Mouse (Mus musculus): ENCODE data around the gene Cldn13.

DNA sequence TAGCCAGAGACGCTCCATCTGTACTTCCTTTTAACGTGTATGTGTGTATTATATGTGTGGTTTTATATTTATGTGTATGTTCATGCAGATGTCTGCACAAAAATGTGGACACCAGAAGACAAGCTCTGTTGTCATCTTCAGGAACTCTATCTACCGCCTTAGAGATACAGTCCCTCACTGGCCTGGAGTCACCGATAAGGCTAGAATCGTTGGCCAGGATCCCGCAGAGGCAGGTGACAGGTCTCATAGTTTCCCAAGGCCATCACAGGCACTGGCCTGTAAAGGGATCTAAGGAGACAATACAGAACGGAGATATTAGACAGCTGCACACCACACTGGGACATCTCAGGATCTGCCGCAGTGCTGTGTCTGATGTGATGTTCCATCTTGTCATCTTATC is 5.8 kb upstream of the Cldn13 start:
- TF ChIP-seq CTCF (IDR thresholded peaks at IDR 0.05; ENCODE audit: insufficient read depth, low read depth, low read length) = no peak
- no peak for TF ChIP-seq POLR2A (IDR thresholded peaks at IDR 0.05; ENCODE audit: insufficient read depth, low read depth, low read length)
